Mouse (Mus musculus) midbrain, embryonic 11.5 days (tissue): ENCODE results near the gene Olfr1045. TPM values are rescaled to one million over a fixed set of nuclear protein-coding genes. Genes with fewer than 3 reads are reported as not detected.
"Not testable (repeated sequence)": the region's sequence is repeated elsewhere in the genome, so short reads cannot be mapped to it uniquely, and the experiment has no call there.

ENCODE experiments used
- ATAC-seq: fragments of 200-750 bp; cut with Nextera tagmentation; 2 replicates; pipeline ENCODE4 v1.8.0; 2017; ENCODE audit warnings: moderate TSS enrichment, moderate library complexity; ENCODE audit not compliant: low FRiP score
- DNase-seq: peaks from one replicate; pipeline ENCODE4 v3.0.0; 2015; ENCODE audit warnings: low spot score; ENCODE audit errors: missing footprints
- H3K27ac ChIP-seq: fragments of 300-500 bp; sonication (generic); 2 replicates; pipeline ENCODE4 v1.5.1; 2014; ENCODE audit warnings: low read depth, low read length
- H3K27me3 ChIP-seq: fragments of 300-500 bp; sonication (generic); 2 replicates; pipeline ENCODE4 v1.6.1; 2014; ENCODE audit warnings: mild to moderate bottlenecking, low read length, moderate library complexity, mixed read lengths; ENCODE audit not compliant: control insufficient read depth, insufficient read depth
- H3K36me3 ChIP-seq: fragments of 300-500 bp; sonication (generic); 2 replicates; pipeline ENCODE4 v1.6.1; 2014; ENCODE audit warnings: mild to moderate bottlenecking, low read length, moderate library complexity, mixed read lengths; ENCODE audit not compliant: control insufficient read depth, insufficient read depth
- H3K4me1 ChIP-seq: fragments of 300-500 bp; sonication (generic); 2 replicates; pipeline ENCODE4 v1.6.1; 2014; ENCODE audit warnings: low read length; ENCODE audit not compliant: control insufficient read depth, insufficient read depth
- H3K4me2 ChIP-seq: fragments of 300-500 bp; sonication (generic); 2 replicates; pipeline ENCODE4 v1.6.1; 2014; ENCODE audit warnings: mild to moderate bottlenecking, moderate library complexity
- H3K4me3 ChIP-seq: fragments of 300-500 bp; sonication (generic); 2 replicates; pipeline ENCODE4 v1.5.1; 2014; ENCODE audit warnings: low read depth, low read length
- H3K9ac ChIP-seq: fragments of 300-500 bp; sonication (generic); 2 replicates; pipeline ENCODE4 v1.6.1; 2014; ENCODE audit warnings: low read length
- H3K9me3 ChIP-seq: fragments of 300-500 bp; sonication (generic); 2 replicates; pipeline ENCODE4 v1.6.1; 2016; ENCODE audit warnings: low read length; ENCODE audit not compliant: control insufficient read depth
- WGBS: fragments of 180-500 bp; shearing (Covaris S2); extraction: QIAGEN DNeasy Blood & Tissue Kit; methylation state at CpG from one replicate; pipeline ENCODE4 v1.1.7; 2014; 5-methylcytosine and 5-hydroxymethylcytosine counted together
- polyA plus RNA-seq: library from polyadenylated mRNA; unstranded; fragments of >200 nt; fragmentation: Nextera tagmentation; extraction: Ambion mirVana; gene quantifications from 2 replicates; pipeline ENCODE4 v1.2.1, GENCODE M21; 2014

Olfr1045 gene
- not detected in 2 replicates for polyA plus RNA-seq

DNA sequence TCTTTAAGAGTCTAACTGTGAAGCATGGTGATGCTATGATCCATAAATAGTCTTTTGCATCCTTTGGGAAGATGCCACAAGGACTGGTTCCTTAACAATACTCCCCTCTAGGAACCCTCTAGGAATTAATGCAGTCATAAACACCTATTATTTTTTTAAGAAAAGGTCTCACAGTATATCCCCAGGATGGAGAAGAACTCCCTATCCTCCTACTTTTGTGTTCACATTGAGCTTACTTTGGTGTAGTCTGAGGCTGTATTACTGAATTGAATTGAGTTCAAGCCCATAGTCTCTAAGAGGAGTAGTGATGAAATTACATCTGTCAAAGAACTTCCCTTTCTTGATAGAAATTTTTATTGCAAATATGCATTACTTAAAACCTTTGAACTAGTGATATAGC is at the start of gene Olfr1045:
Olfr1045 (minus strand) TSS at position 101 of the 400 bp plus-strand sequence.
- DNase-seq = no peak
- H3K27me3 ChIP-seq = no peaks in the 10 kb centered on the region
- no peaks in the 10 kb centered on the region for H3K4me1 ChIP-seq
- H3K27ac ChIP-seq = no peak within 1 kb of the TSS
- no peak within 1 kb of the TSS for H3K4me3 ChIP-seq
- no peak within 1 kb of the TSS for H3K4me2 ChIP-seq
- no peak for ATAC-seq
- no peaks in the 10 kb centered on the region for H3K36me3 ChIP-seq
- H3K9me3 ChIP-seq = no peaks in the 10 kb centered on the region
- no peak within 1 kb of the TSS for H3K9ac ChIP-seq

- no peaks in the 10 kb centered on the region for H3K36me3 ChIP-seq
- H3K9ac ChIP-seq = no peak within 1 kb of the TSS
- H3K4me2 ChIP-seq = no peak within 1 kb of the TSS
- no peak within 1 kb of the TSS for H3K27ac ChIP-seq
- H3K4me3 ChIP-seq = no peak within 1 kb of the TSS
- no peaks in the 10 kb centered on the region for H3K4me1 ChIP-seq
- no peak for ATAC-seq
- DNase-seq = no peak
- H3K9me3 ChIP-seq = no peaks in the 10 kb centered on the region
- H3K27me3 ChIP-seq = no peaks in the 10 kb centered on the region
Measured at GRCm38 (mm10) chr2:86240189-86240588, 37.4 kb upstream of the Olfr1045 start, which contains the start of gene Olfr1048. Gene Olfr1048, minus strand, starts transcription at chr2:86240289.

- H3K27me3 ChIP-seq = no peaks in the 10 kb centered on the region
- H3K4me2 ChIP-seq = no peak within 1 kb of the TSS
- no peaks in the 10 kb centered on the region for H3K4me1 ChIP-seq
- H3K27ac ChIP-seq = no peak within 1 kb of the TSS
- no peak for DNase-seq
- H3K9ac ChIP-seq = no peak within 1 kb of the TSS
- no peaks in the 10 kb centered on the region for H3K9me3 ChIP-seq
- no peak for ATAC-seq
- H3K4me3 ChIP-seq = no peak within 1 kb of the TSS
- WGBS = 95% methylated on average over 1 of the region's 1 CpGs
- H3K36me3 ChIP-seq = no peaks in the 10 kb centered on the region
Measured at GRCm38 (mm10) chr2:86231301-86231700, 28.5 kb upstream of the Olfr1045 start, which contains the start of gene Olfr1047. Gene Olfr1047, minus strand, starts transcription at chr2:86231401.

DNA sequence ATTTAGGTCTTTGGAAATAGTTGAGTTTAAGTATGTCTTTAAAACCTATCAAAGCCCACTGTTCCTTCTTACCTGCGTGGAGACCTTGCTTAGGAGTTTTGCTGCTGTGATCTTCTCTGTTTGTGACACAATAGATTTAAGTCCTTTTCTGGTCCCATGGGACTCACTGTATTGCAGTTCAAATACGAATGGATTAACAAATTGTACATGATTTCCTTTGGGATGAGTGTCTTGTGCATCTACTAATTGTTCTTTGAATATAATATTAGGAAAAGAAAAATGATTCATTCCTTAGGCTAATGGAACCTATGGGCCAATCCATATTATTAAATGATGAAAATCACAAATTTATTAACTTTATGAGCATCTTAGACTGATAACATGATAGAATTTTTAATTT is 16.4 kb upstream of the Olfr1045 start, which contains the start of gene Olfr1046:
Olfr1046 (minus strand) TSS at position 101 of the 400 bp plus-strand sequence.
- H3K27ac ChIP-seq = no peak within 1 kb of the TSS
- no peaks in the 10 kb centered on the region for H3K9me3 ChIP-seq
- no peak for ATAC-seq

DNA sequence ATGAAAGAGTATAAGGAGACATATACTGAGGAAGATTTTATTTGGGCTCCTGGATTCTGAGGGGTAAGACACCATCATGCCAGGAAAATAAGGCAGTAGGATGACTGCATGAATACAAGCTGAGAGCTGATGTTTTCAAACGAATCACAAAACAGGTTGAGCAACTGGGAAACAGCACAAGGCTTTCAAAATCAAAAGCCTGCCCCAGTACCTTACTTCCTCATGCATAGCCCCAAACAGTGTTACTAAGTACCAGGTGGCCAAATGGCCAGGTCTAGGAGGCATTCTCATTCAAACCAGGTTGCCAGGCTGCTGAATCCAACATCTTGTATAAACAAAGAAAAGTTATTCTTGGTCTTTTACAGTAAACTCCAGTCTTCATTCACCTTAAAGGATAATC is 6.9 kb downstream of the Olfr1045 start:
- no peaks in the 10 kb centered on the region for H3K36me3 ChIP-seq

More for the DNA sequence above, 16.4 kb upstream of the Olfr1045 start, which contains the start of gene Olfr1046:
- H3K9ac ChIP-seq = no peak within 1 kb of the TSS
- H3K4me1 ChIP-seq = no peaks in the 10 kb centered on the region
- H3K36me3 ChIP-seq = no peaks in the 10 kb centered on the region
- no peaks in the 10 kb centered on the region for H3K27me3 ChIP-seq
- no peak for DNase-seq
- WGBS = 76% methylated on average over 2 of the region's 2 CpGs
- H3K4me3 ChIP-seq = no peak within 1 kb of the TSS
- no peak within 1 kb of the TSS for H3K4me2 ChIP-seq

DNA sequence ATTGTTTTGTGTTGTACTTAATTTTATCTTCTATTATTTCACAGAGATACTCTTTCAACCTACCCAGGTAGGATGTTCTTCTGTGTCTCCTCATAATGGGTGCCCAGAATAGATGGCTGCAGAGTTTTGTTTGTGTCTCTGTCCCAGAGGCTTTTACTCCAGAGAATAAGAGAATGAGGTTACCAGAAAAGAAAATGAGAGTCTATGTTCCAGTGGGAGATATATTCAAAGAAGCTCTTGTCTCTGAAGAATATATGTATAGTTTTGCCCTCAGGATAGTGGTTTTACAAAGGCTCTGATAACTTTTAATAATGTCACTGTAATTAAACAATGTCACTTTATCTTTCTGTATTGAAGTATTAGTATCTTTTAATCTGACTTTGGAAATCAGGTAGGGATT is 17.2 kb downstream of the Olfr1045 start, which contains the start of gene Olfr52:
Olfr52 (minus strand) TSS at position 101 of the 400 bp plus-strand sequence.
- H3K9ac ChIP-seq = no peak within 1 kb of the TSS
- no peak for DNase-seq
- ATAC-seq = no peak

More for the DNA sequence above, 6.9 kb downstream of the Olfr1045 start:
- no peak for DNase-seq
- Histone ChIP-seq H3K27me3 (no peaks in the 10 kb centered on the region), H3K4me2 (no peak overlapping the region), H3K4me1 (no peaks in the 10 kb centered on the region), H3K27ac (no peak overlapping the region), H3K4me3 (no peak overlapping the region), H3K9me3 (no peaks in the 10 kb centered on the region), H3K9ac (no peak overlapping the region)
- 45% methylated on average over 1 of the region's 1 CpGs for WGBS
- ATAC-seq = no peak

DNA sequence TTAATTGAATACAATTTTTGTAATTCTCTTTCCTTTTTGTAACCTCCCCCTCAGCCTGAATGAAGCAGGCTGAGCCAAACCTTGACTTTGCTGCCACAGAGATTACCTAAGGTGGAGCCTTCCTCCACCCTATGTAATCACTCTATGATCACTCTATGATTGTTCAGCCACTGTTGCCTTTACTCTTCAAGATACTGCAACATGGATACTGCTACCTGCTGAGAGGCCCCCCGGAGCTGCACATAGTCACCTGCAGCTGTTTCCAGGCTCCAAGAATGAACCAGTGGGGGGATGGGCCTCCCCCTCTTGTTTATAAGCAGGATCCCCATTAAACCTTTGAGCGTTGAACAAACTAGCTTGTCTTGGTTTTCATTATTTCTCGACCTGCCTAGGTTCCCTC is 22.9 kb downstream of the Olfr1045 start:
- Histone ChIP-seq H3K4me3 (no peak overlapping the region), H3K36me3 (no peaks in the 10 kb centered on the region), H3K9me3 (no peaks in the 10 kb centered on the region), H3K4me2 (no peak overlapping the region), H3K9ac (no peak overlapping the region), H3K4me1 (no peaks in the 10 kb centered on the region), H3K27ac (no peak overlapping the region), H3K27me3 (no peaks in the 10 kb centered on the region)
- DNase-seq (no peak), ATAC-seq (no peak)
- WGBS = 83% methylated on average over 3 of the region's 3 CpGs

More for the DNA sequence above, 17.2 kb downstream of the Olfr1045 start, which contains the start of gene Olfr52:
- Histone ChIP-seq H3K9me3 (no peaks in the 10 kb centered on the region), H3K4me3 (no peak within 1 kb of the TSS), H3K36me3 (no peaks in the 10 kb centered on the region), H3K4me2 (no peak within 1 kb of the TSS), H3K27ac (no peak within 1 kb of the TSS), H3K27me3 (no peaks in the 10 kb centered on the region), H3K4me1 (no peaks in the 10 kb centered on the region)

GRCm38 (mm10) chr2:86177720-86178119 is 25.1 kb downstream of the Olfr1045 start, which contains the start of gene Olfr1044:
Gene Olfr1044, minus strand, starts transcription at chr2:86177820.
- Histone ChIP-seq H3K27me3 (no peaks in the 10 kb centered on the region), H3K9me3 (no peaks in the 10 kb centered on the region), H3K27ac (no peak within 1 kb of the TSS), H3K4me3 (no peak within 1 kb of the TSS), H3K4me1 (no peaks in the 10 kb centered on the region), H3K4me2 (no peak within 1 kb of the TSS), H3K9ac (no peak within 1 kb of the TSS), H3K36me3 (no peaks in the 10 kb centered on the region)
- DNase-seq = no peak
- no peak for ATAC-seq

DNA sequence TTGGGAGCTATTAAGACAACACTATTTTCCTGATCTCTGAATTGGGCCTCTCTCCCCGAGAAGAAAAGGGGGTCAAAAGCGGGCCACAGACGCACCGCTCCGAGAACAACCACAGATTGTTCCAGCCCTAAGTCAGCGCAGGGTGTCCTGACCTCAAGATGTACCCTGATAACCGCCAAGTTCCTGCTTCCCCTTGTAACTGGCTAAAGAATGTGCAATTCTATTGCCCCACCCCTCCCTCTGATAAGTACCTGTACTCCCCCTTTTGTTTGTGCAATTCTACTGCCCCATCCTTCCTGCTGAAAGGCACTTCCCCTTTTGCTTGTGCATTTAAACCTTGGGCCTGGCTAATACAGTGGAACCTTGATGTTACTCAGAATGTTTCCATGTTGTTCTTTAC is 27.4 kb downstream of the Olfr1045 start:
- WGBS = 91% methylated on average over 7 of the region's 7 CpGs
- H3K9me3 ChIP-seq, H3K4me1 ChIP-seq, H3K36me3 ChIP-seq, H3K27ac ChIP-seq, DNase-seq, H3K4me3 ChIP-seq, ATAC-seq, H3K4me2 ChIP-seq, H3K9ac ChIP-seq, H3K27me3 ChIP-seq: not testable (repeated sequence)
